Mouse (Mus musculus) heart, embryonic 13.5 days (tissue): ENCODE measurements at regions not wholly inside any gene's neighbourhood (a gene's known extent, or its start where the extent isn't known, plus 50 kb on each side); places are given as distances from the start of the nearest gene placed in this dataset.

ENCODE experiments used
- ATAC-seq: fragments of 200-750 bp; cut with Nextera tagmentation; 2 replicates; pipeline ENCODE4 v1.8.0; 2017; ENCODE audit warnings: moderate TSS enrichment; ENCODE audit not compliant: insufficient number of reproducible peaks, low FRiP score, low TSS enrichment; ENCODE audit errors: extremely low read depth
- H3K27ac ChIP-seq: fragments of 300-500 bp; sonication (generic); replicated peaks from 2 replicates; pipeline ENCODE4 v1.5.1; 2015; ENCODE audit warnings: moderate library complexity, mild to moderate bottlenecking, inconsistent platforms
- H3K27me3 ChIP-seq: fragments of 300-500 bp; sonication (generic); replicated peaks from 2 replicates; pipeline ENCODE4 v1.6.1; 2015; ENCODE audit warnings: mild to moderate bottlenecking, inconsistent platforms
- H3K36me3 ChIP-seq: fragments of 300-500 bp; sonication (generic); 2 replicates; pipeline ENCODE4 v1.6.1; 2015; ENCODE audit warnings: mild to moderate bottlenecking, inconsistent platforms
- H3K4me1 ChIP-seq: fragments of 300-500 bp; sonication (generic); 2 replicates; pipeline ENCODE4 v1.6.1; 2015; ENCODE audit warnings: inconsistent platforms
- H3K4me2 ChIP-seq: fragments of 300-500 bp; sonication (generic); 2 replicates; pipeline ENCODE4 v1.6.1; 2015; ENCODE audit warnings: inconsistent platforms, mild to moderate bottlenecking, moderate library complexity
- H3K4me3 ChIP-seq: fragments of 300-500 bp; sonication (generic); 2 replicates; pipeline ENCODE4 v1.5.1; 2015; ENCODE audit warnings: moderate library complexity, mild to moderate bottlenecking, inconsistent platforms
- H3K9ac ChIP-seq: fragments of 300-500 bp; sonication (generic); 2 replicates; pipeline ENCODE4 v1.6.1; 2015; ENCODE audit warnings: inconsistent platforms, mild to moderate bottlenecking, moderate library complexity
- H3K9me3 ChIP-seq: fragments of 300-500 bp; sonication (generic); 2 replicates; pipeline ENCODE4 v1.6.1; 2016; ENCODE audit warnings: inconsistent platforms
- WGBS: fragments of 180-500 bp; shearing (Covaris S2); methylation state at CpG from one replicate; pipeline ENCODE4 v1.1.7; 2015; ENCODE audit warnings: mixed read lengths; 5-methylcytosine and 5-hydroxymethylcytosine counted together

DNA sequence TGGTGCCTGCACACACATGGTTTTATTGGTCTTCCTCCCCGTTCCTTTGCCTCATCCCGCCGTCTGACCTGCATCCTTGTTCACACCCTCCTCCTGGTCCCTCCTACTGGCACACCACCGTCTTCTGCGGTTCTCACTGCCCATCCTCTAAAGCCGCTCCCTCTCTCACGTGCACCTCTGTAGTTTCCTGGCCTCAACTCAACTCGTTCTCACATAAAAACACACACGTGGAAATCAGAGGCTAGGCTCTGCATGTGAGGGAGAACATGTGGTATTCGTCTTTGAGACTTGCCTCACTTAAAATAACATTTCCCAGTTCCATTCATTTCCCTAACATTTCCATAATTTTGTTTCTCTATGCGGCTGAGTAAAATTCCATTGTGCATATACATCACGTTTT is 69.5 kb downstream of the Aldh8a1 start:
- Histone ChIP-seq H3K4me3 (no peak overlapping the region), H3K4me1 (peaks cover 23% of the 10 kb centered on the region), H3K9me3 (no peaks in the 10 kb centered on the region), H3K9ac (no peak overlapping the region), H3K36me3 (no peaks in the 10 kb centered on the region), H3K4me2 (no peak overlapping the region), H3K27me3 (no peaks in the 10 kb centered on the region), H3K27ac (no peak overlapping the region)
- 56% methylated on average over 12 of the region's 12 CpGs for WGBS
- ATAC-seq: no peak

- 84% methylated on average over 3 of the region's 3 CpGs for WGBS
- H3K4me3 ChIP-seq: no peak overlapping the region
These were observed 71.0 kb downstream of the Aldh8a1 start for GRCm38 (mm10) chr10:21448132-21448531.

DNA sequence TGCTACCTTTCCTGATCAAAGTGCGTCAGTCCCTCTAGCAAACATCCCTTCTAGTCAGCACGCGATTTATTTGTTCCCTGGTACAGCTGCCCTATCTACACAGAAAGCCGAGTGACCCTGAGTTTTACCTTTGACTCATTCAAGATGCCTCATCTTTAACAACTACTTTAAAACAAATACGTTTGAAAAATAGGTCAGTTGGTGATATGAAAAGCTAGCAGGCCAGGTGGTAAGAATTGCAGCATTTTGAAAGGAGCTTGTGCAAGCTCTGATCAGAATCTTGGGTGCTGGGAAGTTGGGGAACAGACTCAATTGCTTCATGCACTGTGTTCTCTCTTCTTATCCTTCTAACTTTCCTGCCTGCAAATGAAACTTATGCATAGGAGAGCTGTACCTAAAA is 71.9 kb downstream of the Aldh8a1 start:
- H3K4me1 ChIP-seq: peaks cover 7% of the 10 kb centered on the region
- H3K27ac ChIP-seq: no peak overlapping the region
- H3K4me3 ChIP-seq: no peak overlapping the region
- 78% methylated on average over 5 of the region's 5 CpGs for WGBS
- ATAC-seq: no peak
- H3K27me3 ChIP-seq: no peaks in the 10 kb centered on the region
- no peaks in the 10 kb centered on the region for H3K36me3 ChIP-seq
- no peak overlapping the region for H3K4me2 ChIP-seq
- no peak overlapping the region for H3K9ac ChIP-seq
- no peaks in the 10 kb centered on the region for H3K9me3 ChIP-seq

More at GRCm38 (mm10) chr10:21448132-21448531, 71.0 kb downstream of the Aldh8a1 start:
- no peak overlapping the region for H3K4me2 ChIP-seq
- no peaks in the 10 kb centered on the region for H3K27me3 ChIP-seq
- no peak for ATAC-seq
- H3K9ac ChIP-seq: no peak overlapping the region
- no peak overlapping the region for H3K27ac ChIP-seq
- peaks cover 15% of the 10 kb centered on the region for H3K4me1 ChIP-seq
- H3K36me3 ChIP-seq: no peaks in the 10 kb centered on the region
- no peaks in the 10 kb centered on the region for H3K9me3 ChIP-seq

- ATAC-seq: no peak
- no peak overlapping the region for H3K4me2 ChIP-seq
- H3K36me3 ChIP-seq: no peaks in the 10 kb centered on the region
- H3K9ac ChIP-seq: no peak overlapping the region
- 83% methylated on average over 2 of the region's 2 CpGs for WGBS
- H3K4me1 ChIP-seq: peaks cover 5% of the 10 kb centered on the region; the same call in 1 of the 2 replicates
- no peaks in the 10 kb centered on the region for H3K9me3 ChIP-seq
- no peak overlapping the region for H3K4me3 ChIP-seq
- H3K27me3 ChIP-seq: no peaks in the 10 kb centered on the region
- H3K27ac ChIP-seq: no peak overlapping the region
These were observed 75.5 kb downstream of the Aldh8a1 start for GRCm38 (mm10) chr10:21452611-21453010.

DNA sequence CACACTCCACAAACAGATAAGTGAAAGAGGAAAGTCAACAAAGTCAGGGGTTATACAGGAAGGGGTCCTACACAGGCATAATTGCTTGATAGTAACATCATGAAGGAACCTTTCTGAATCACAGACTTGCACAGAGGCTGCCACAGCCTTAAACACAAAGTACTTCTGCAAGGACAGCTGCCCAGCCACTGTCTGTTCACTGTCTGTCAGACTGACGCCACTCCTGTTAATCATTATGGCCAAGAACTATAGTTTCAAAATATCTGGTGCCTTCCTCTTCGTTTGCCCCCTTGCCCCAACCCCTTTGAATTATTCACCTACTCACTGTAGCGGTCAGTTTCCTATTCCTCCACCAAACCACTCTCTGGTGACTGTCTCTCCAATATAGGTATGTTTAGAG is 76.4 kb downstream of the Aldh8a1 start:
- Histone ChIP-seq H3K9ac (no peak overlapping the region), H3K27me3 (no peaks in the 10 kb centered on the region), H3K4me1 (peaks cover 5% of the 10 kb centered on the region; the same call in 1 of the 2 replicates), H3K9me3 (no peaks in the 10 kb centered on the region), H3K27ac (no peak overlapping the region), H3K36me3 (no peaks in the 10 kb centered on the region), H3K4me2 (no peak overlapping the region), H3K4me3 (no peak overlapping the region)
- WGBS: 66% methylated on average over 3 of the region's 3 CpGs
- no peak for ATAC-seq

DNA sequence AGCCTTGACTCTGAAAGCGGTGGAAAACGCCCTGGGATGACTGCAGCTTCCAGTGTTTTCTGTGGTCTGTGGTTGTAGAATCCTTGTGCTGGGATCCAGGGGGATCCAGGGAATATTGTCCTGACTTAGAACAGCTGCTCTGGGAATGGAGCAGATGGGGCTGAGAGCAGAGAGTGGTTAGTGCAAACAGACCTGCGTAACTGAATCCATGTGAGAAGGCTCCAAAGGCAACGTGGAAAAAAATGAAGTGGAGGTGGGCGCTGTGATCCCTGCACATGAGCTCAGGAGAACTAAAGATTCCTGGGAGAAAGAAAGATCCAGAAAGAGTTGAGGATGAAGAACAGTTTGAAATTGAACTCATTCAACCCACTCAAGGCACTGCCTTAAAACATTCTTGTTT is 77.1 kb downstream of the Aldh8a1 start:
- Histone ChIP-seq H3K27ac (no peak overlapping the region), H3K4me3 (no peak overlapping the region), H3K4me1 (peaks cover 5% of the 10 kb centered on the region; the same call in 1 of the 2 replicates), H3K36me3 (no peaks in the 10 kb centered on the region), H3K27me3 (no peaks in the 10 kb centered on the region), H3K4me2 (no peak overlapping the region), H3K9me3 (no peaks in the 10 kb centered on the region), H3K9ac (no peak overlapping the region)
- no peak for ATAC-seq
- 88% methylated on average over 5 of the region's 5 CpGs for WGBS

- H3K9me3 ChIP-seq: no peaks in the 10 kb centered on the region
- H3K27me3 ChIP-seq: no peaks in the 10 kb centered on the region
- H3K4me3 ChIP-seq: no peak overlapping the region
- H3K4me1 ChIP-seq: peaks cover 5% of the 10 kb centered on the region; the same call in 1 of the 2 replicates
- no peak overlapping the region for H3K27ac ChIP-seq
- 93% methylated on average over 16 of the region's 16 CpGs for WGBS
- H3K9ac ChIP-seq: no peak overlapping the region
- no peaks in the 10 kb centered on the region for H3K36me3 ChIP-seq
- no peak for ATAC-seq
- no peak overlapping the region for H3K4me2 ChIP-seq
These were observed 77.7 kb downstream of the Aldh8a1 start for GRCm38 (mm10) chr10:21454757-21455156.

DNA sequence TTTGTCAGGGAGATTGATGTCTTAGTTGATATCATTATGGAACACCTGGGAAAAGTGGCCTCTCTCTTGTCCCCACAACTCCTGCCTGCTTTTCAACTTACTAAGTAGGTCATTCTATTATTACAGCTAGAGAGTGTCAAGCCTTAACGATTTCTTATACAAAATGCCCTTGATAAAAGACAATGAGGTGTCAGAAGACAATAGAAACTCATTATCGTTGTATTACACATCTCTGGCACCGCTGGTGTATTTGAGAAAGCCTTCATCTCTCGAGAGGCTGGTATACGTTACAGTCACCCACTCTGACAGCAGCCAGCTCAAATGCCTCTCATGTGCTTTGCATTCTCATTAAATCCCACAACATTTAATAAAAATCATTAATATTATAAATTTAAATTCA is 78.8 kb downstream of the Aldh8a1 start:
- Histone ChIP-seq H3K4me3 (no peak overlapping the region), H3K9me3 (no peaks in the 10 kb centered on the region), H3K27me3 (no peaks in the 10 kb centered on the region), H3K4me1 (peaks cover 5% of the 10 kb centered on the region; the same call in 1 of the 2 replicates), H3K36me3 (no peaks in the 10 kb centered on the region), H3K4me2 (no peak overlapping the region), H3K27ac (no peak overlapping the region), H3K9ac (no peak overlapping the region)
- no peak for ATAC-seq
- 47% methylated on average over 5 of the region's 5 CpGs for WGBS

GRCm38 (mm10) chr10:21456359-21456758 is 79.3 kb downstream of the Aldh8a1 start:
- 55% methylated on average over 3 of the region's 3 CpGs for WGBS
- ATAC-seq: no peak

GRCm38 (mm10) chr10:21456991-21457390 is 79.9 kb downstream of the Aldh8a1 start:
- 78% methylated on average over 6 of the region's 6 CpGs for WGBS
- Histone ChIP-seq H3K9me3 (no peaks in the 10 kb centered on the region), H3K27me3 (no peaks in the 10 kb centered on the region), H3K9ac (no peak overlapping the region), H3K36me3 (no peaks in the 10 kb centered on the region), H3K4me3 (no peak overlapping the region), H3K4me2 (no peak overlapping the region), H3K4me1 (peaks cover 5% of the 10 kb centered on the region; the same call in 1 of the 2 replicates), H3K27ac (no peak overlapping the region)
- no peak for ATAC-seq

More at GRCm38 (mm10) chr10:21456359-21456758, 79.3 kb downstream of the Aldh8a1 start:
- Histone ChIP-seq H3K4me1 (peaks cover 5% of the 10 kb centered on the region; the same call in 1 of the 2 replicates), H3K27me3 (no peaks in the 10 kb centered on the region), H3K9ac (no peak overlapping the region), H3K27ac (no peak overlapping the region), H3K4me3 (no peak overlapping the region), H3K4me2 (no peak overlapping the region), H3K36me3 (no peaks in the 10 kb centered on the region), H3K9me3 (no peaks in the 10 kb centered on the region)

- Histone ChIP-seq H3K27ac (no peak overlapping the region), H3K9me3 (no peaks in the 10 kb centered on the region), H3K27me3 (no peaks in the 10 kb centered on the region), H3K4me2 (no peak overlapping the region), H3K9ac (no peak overlapping the region), H3K4me3 (no peak overlapping the region), H3K36me3 (no peaks in the 10 kb centered on the region), H3K4me1 (peaks cover 5% of the 10 kb centered on the region; the same call in 1 of the 2 replicates)
- no peak for ATAC-seq
These were observed 81.5 kb downstream of the Aldh8a1 start for GRCm38 (mm10) chr10:21458608-21459007.

DNA sequence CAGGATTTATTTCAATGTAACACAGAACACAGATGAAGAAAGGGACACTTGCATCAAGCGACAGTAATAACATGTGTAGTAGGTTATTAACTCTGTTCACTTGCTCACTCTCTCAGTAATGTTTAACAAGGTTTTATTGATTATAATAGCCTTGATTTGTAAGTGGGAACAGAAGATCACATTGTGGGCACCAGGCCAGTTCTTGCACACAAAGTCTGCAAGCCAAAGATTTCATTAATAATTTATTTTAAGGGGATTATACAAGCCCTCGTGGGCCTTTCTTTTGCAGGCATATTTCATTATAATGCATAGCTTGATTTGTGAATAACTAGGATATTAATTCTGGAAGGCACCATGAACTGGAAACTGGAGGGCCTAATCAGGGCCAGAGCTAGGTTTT is 83.0 kb downstream of the Aldh8a1 start:
- Histone ChIP-seq H3K4me3 (no peak overlapping the region), H3K27me3 (no peaks in the 10 kb centered on the region), H3K9ac (no peak overlapping the region), H3K36me3 (no peaks in the 10 kb centered on the region), H3K4me1 (peaks cover 5% of the 10 kb centered on the region; the same call in 1 of the 2 replicates), H3K9me3 (no peaks in the 10 kb centered on the region), H3K27ac (no peak overlapping the region), H3K4me2 (no peak overlapping the region)
- 73% methylated on average over 2 of the region's 2 CpGs for WGBS
- ATAC-seq: no peak
